Mouse (Mus musculus) hindbrain, embryonic 11.5 days (tissue): ENCODE results near the gene Frem2. TPM values are rescaled to one million over a fixed set of nuclear protein-coding genes. Genes with fewer than 3 reads are reported as not detected.

Experiments
- ATAC-seq: fragments of 200-750 bp; cut with Nextera tagmentation; 2 replicates; pipeline ENCODE4 v1.8.0; 2017; ENCODE audit warnings: mild to moderate bottlenecking, moderate TSS enrichment, moderate library complexity; ENCODE audit not compliant: low FRiP score
- DNase-seq: peaks from one replicate; pipeline ENCODE4 v3.0.0-alpha.2; 2015; ENCODE audit warnings: low spot score
- H3K27ac ChIP-seq: fragments of 300-500 bp; sonication (generic); 2 replicates; pipeline ENCODE4 v1.5.1; 2014; ENCODE audit warnings: mild to moderate bottlenecking, low read depth, low read length
- H3K27me3 ChIP-seq: fragments of 300-500 bp; sonication (generic); 2 replicates; pipeline ENCODE4 v1.6.1; 2014; ENCODE audit warnings: mild to moderate bottlenecking, low read length, moderate library complexity, mixed read lengths; ENCODE audit not compliant: control insufficient read depth, insufficient read depth
- H3K36me3 ChIP-seq: fragments of 300-500 bp; sonication (generic); 2 replicates; pipeline ENCODE4 v1.6.1; 2014; ENCODE audit warnings: mild to moderate bottlenecking, low read length, moderate library complexity, mixed read lengths; ENCODE audit not compliant: control insufficient read depth, insufficient read depth
- H3K4me1 ChIP-seq: fragments of 300-500 bp; sonication (generic); replicated peaks from 2 replicates; pipeline ENCODE4 v1.6.1; 2014; ENCODE audit warnings: low read length, mixed read lengths; ENCODE audit not compliant: control insufficient read depth, insufficient read depth
- H3K4me2 ChIP-seq: fragments of 300-500 bp; sonication (generic); replicated peaks from 2 replicates; pipeline ENCODE4 v1.6.1; 2014; ENCODE audit warnings: mild to moderate bottlenecking, low read depth, low read length
- H3K4me3 ChIP-seq: fragments of 300-500 bp; sonication (generic); 2 replicates; pipeline ENCODE4 v1.5.1; 2014; ENCODE audit warnings: low read depth, low read length
- H3K9ac ChIP-seq: fragments of 300-500 bp; sonication (generic); 2 replicates; pipeline ENCODE4 v1.6.1; 2014; ENCODE audit warnings: low read depth, low read length
- H3K9me3 ChIP-seq: fragments of 300-500 bp; sonication (generic); 2 replicates; pipeline ENCODE4 v1.6.1; 2016; ENCODE audit warnings: low read length; ENCODE audit not compliant: control insufficient read depth
- WGBS: fragments of 180-500 bp; shearing (Covaris S2); extraction: QIAGEN DNeasy Blood & Tissue Kit; methylation state at CpG from one replicate; pipeline ENCODE4 v1.1.7; 2014; 5-methylcytosine and 5-hydroxymethylcytosine counted together
- polyA plus RNA-seq: library from polyadenylated mRNA; unstranded; fragments of >200 nt; fragmentation: Nextera tagmentation; extraction: Ambion mirVana; gene quantifications from 2 replicates; pipeline ENCODE4 v1.2.1, GENCODE M21; 2014

The Frem2 gene
- polyA plus RNA-seq, result 2.5 and 3.4 TPM in 2 replicates

GRCm38 (mm10) chr3:53656878-53657561, at the start of gene Frem2:
Frem2 (minus strand) TSS chr3:53657355.
- H3K36me3 ChIP-seq, result no peaks in the 10 kb centered on the region
- peaks cover 21% of the 10 kb centered on the region for H3K27me3 ChIP-seq
- H3K27ac ChIP-seq, result no peak within 1 kb of the TSS
- H3K4me2 ChIP-seq, result peak within 1 kb of the TSS; percentile 99
- no peaks in the 10 kb centered on the region; the same call in 1 of the 2 replicates for H3K4me1 ChIP-seq
- H3K9ac ChIP-seq, result peak within 1 kb of the TSS; percentile 50
- H3K4me3 ChIP-seq, result peak within 1 kb of the TSS; percentile 54
- DNase-seq (peak; percentile 78), ATAC-seq (peak; percentile 91)
- H3K9me3 ChIP-seq, result no peaks in the 10 kb centered on the region
- under 1% methylated on average over 34 of the region's 34 CpGs for WGBS

DNA sequence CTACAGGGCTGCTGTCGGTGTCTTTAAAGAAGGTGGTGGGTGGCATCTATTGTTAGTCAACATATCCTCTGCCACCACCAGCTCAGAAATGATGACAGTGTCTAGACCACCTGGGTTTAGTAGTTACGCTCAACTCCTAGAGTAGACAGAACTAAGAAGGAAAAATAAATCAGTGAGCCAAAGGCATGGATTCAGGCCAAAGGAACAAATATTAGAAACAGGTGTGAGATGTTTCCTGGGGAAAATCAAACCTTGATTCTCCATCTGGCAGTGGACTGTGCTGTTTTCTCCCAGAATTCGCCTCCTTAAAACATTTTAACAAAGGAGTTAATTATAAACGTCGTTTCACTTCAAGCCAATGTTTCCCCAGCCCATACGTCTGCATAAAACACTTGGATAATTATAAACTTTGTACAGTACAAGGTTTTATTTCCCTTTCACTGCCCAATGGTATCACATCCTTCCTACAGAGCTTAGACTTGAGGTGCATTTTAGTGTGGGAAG, 48.9 kb upstream of the Frem2 start:
- WGBS, result 60% methylated on average over 6 of the region's 6 CpGs
- H3K27ac ChIP-seq, result no peak overlapping the region
- ATAC-seq, result no peak

DNA sequence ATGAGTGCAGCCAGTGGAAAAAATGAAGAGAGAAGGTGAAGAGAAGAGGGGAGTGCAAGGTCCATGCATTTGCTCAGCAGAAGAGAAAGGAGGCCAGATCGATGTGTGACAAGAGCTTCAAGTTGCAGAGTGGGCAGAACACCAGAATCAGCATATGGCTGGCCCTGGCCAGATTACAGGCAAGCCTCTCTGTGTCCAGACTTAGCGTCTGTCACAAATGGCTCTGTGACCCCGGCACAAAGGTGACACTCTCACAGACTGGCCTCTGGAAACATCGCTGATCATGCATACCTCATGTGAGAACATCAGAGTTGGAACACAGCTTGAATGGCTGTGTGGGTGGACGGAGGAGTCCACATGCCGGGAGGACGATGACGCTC, 46.0 kb upstream of the Frem2 start:
- no peak for DNase-seq
- H3K9ac ChIP-seq, result no peak overlapping the region
- no peak overlapping the region for H3K4me2 ChIP-seq
- WGBS, result 75% methylated on average over 8 of the region's 8 CpGs
- ATAC-seq, result no peak
- H3K27me3 ChIP-seq, result no peaks in the 10 kb centered on the region
- H3K36me3 ChIP-seq, result no peaks in the 10 kb centered on the region
- no peaks in the 10 kb centered on the region for H3K4me1 ChIP-seq
- no peaks in the 10 kb centered on the region for H3K9me3 ChIP-seq
- no peak overlapping the region for H3K4me3 ChIP-seq
- no peak overlapping the region for H3K27ac ChIP-seq

More for the DNA sequence above, 48.9 kb upstream of the Frem2 start:
- H3K4me1 ChIP-seq, result no peaks in the 10 kb centered on the region
- DNase-seq, result no peak
- H3K9ac ChIP-seq, result no peak overlapping the region
- H3K4me3 ChIP-seq, result no peak overlapping the region
- H3K4me2 ChIP-seq, result no peak overlapping the region
- no peaks in the 10 kb centered on the region for H3K36me3 ChIP-seq
- no peaks in the 10 kb centered on the region for H3K9me3 ChIP-seq
- no peaks in the 10 kb centered on the region for H3K27me3 ChIP-seq

- no peak for DNase-seq
- ATAC-seq, result no peak
- no peak overlapping the region for H3K27ac ChIP-seq
- H3K9ac ChIP-seq, result no peak overlapping the region
- no peak overlapping the region for H3K4me2 ChIP-seq
- no peaks in the 10 kb centered on the region for H3K27me3 ChIP-seq
- no peak overlapping the region for H3K4me3 ChIP-seq
- H3K36me3 ChIP-seq, result no peaks in the 10 kb centered on the region
- 68% methylated on average over 9 of the region's 9 CpGs for WGBS
- H3K4me1 ChIP-seq, result no peaks in the 10 kb centered on the region
- no peaks in the 10 kb centered on the region for H3K9me3 ChIP-seq
Observed at GRCm38 (mm10) chr3:53702421-53703125, 45.4 kb upstream of the Frem2 start.

GRCm38 (mm10) chr3:53701940-53702339, 44.8 kb upstream of the Frem2 start:
- ATAC-seq (no peak), DNase-seq (no peak)
- no peak overlapping the region for H3K9ac ChIP-seq
- no peaks in the 10 kb centered on the region for H3K27me3 ChIP-seq
- no peaks in the 10 kb centered on the region for H3K9me3 ChIP-seq
- no peak overlapping the region for H3K4me2 ChIP-seq
- H3K36me3 ChIP-seq, result no peaks in the 10 kb centered on the region
- no peak overlapping the region for H3K4me3 ChIP-seq
- H3K4me1 ChIP-seq, result no peaks in the 10 kb centered on the region
- 44% methylated on average over 1 of the region's 1 CpGs for WGBS
- no peak overlapping the region for H3K27ac ChIP-seq

GRCm38 (mm10) chr3:53687776-53688175, 30.6 kb upstream of the Frem2 start:
- Histone ChIP-seq H3K9me3 (no peaks in the 10 kb centered on the region), H3K4me2 (no peak overlapping the region), H3K36me3 (no peaks in the 10 kb centered on the region), H3K4me3 (no peak overlapping the region), H3K4me1 (no peaks in the 10 kb centered on the region), H3K27ac (no peak overlapping the region), H3K9ac (no peak overlapping the region), H3K27me3 (no peaks in the 10 kb centered on the region)
- WGBS, result 69% methylated on average over 6 of the region's 6 CpGs
- ATAC-seq, result no peak
- DNase-seq, result no peak

DNA sequence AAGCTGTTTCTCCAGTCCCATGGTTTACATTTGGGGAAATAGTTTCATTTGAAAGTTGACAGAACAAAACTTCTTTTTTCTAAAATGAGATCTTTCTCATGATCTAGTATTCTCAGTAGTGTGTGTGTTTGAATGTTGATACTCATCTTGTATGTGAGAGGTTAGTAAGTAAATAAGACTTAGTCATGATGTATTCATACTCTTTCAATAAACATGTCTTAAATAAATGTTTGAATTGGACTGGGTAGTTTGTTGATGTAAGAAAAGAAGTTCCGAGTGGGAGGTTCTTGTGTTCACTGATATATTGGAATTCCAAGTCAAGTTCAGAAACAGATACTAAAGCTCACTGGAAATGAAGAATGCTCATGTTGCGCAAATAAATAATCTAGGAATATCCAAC, 25.1 kb upstream of the Frem2 start:
- Histone ChIP-seq H3K9ac (no peak overlapping the region), H3K9me3 (no peaks in the 10 kb centered on the region), H3K36me3 (no peaks in the 10 kb centered on the region), H3K4me1 (no peaks in the 10 kb centered on the region), H3K27ac (no peak overlapping the region), H3K4me3 (no peak overlapping the region), H3K27me3 (no peaks in the 10 kb centered on the region), H3K4me2 (no peak overlapping the region)
- WGBS, result 83% methylated on average over 2 of the region's 2 CpGs
- DNase-seq, result no peak
- no peak for ATAC-seq

GRCm38 (mm10) chr3:53680816-53681215, 23.7 kb upstream of the Frem2 start:
- Histone ChIP-seq H3K4me3 (no peak overlapping the region), H3K36me3 (no peaks in the 10 kb centered on the region), H3K4me1 (no peaks in the 10 kb centered on the region), H3K9me3 (no peaks in the 10 kb centered on the region), H3K27me3 (no peaks in the 10 kb centered on the region), H3K27ac (no peak overlapping the region), H3K9ac (no peak overlapping the region), H3K4me2 (no peak overlapping the region)
- WGBS, result 45% methylated on average over 2 of the region's 2 CpGs
- ATAC-seq (no peak), DNase-seq (no peak)

DNA sequence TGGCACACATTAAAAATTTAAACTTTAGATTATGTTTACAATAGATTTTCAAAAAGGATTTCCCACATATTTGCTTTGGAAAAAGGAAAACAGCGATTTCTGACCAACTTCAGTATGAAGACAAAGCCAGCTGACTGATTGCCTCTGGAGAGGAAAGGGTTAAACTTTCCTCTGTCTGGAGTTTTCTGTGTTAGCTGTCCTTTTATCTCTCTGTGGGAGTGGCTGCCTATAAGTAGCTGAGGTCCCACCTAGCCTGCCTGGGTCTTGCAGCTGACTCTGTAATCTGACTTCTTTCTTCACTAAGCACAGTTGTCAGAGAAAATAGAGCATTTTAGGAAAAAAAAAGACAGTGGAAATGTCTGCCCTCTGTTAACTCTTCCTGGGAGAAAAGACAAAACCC, 17.1 kb upstream of the Frem2 start:
- H3K4me2 ChIP-seq, result no peak overlapping the region
- WGBS, result 43% methylated on average over 1 of the region's 1 CpGs
- DNase-seq (peak; percentile 19), ATAC-seq (no peak)
- no peak overlapping the region for H3K27ac ChIP-seq
- H3K4me3 ChIP-seq, result no peak overlapping the region
- H3K9me3 ChIP-seq, result no peaks in the 10 kb centered on the region
- H3K9ac ChIP-seq, result no peak overlapping the region
- H3K36me3 ChIP-seq, result no peaks in the 10 kb centered on the region
- H3K27me3 ChIP-seq, result no peaks in the 10 kb centered on the region
- H3K4me1 ChIP-seq, result no peaks in the 10 kb centered on the region
